Mouse (Mus musculus) testis, adult 10 weeks (tissue): Measurements from ENCODE around the gene Cst11. TPM values are rescaled to one million over a fixed set of nuclear protein-coding genes. Genes with fewer than 3 reads are reported as not detected.

ENCODE experiments used
- polyA plus RNA-seq: library from polyadenylated mRNA; stranded (reverse); fragments of 350-450 nt; fragmentation: Illumina TruSeq; extraction: RNeasy Lipid Tissue Mini Kit (QIAGEN cat#74804); gene quantifications from one replicate; pipeline ENCODE4 v1.2.3, GENCODE M21; 2014; ENCODE audit warnings: low read depth, low replicate concordance

Cst11 gene
- 0.56 TPM for polyA plus RNA-seq

DNA sequence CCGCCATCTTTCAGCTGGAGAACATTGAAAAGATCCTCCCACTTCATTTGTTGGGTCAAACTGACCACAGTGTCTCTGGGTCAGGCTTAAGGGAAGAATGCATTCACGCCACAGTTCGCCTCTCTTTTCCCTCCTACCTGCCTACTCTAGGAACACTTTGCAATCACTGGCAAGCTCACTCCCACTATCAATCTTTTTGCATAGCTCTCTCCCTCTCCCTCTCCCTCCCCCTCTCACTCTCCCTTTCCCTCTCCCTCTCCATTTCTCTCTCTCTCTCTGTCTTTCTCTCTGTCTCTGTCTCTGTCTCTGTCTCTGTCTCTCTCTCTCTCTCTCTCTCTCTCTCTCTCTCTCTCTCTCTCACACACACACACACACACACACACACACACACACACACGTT, at the start of gene Cst11:
Gene Cst11 (minus strand): TSS at position 101 of the 400 bp plus-strand sequence.

GRCm38 (mm10) chr2:148819909-148820308, 48.6 kb upstream of the Cst11 start, which contains the start of gene Cst13:
Gene Cst13 (plus strand): TSS chr2:148820081.

GRCm38 (mm10) chr2:148798485-148798884, 27.2 kb upstream of the Cst11 start, which contains the start of gene Cst8:
Gene Cst8 (plus strand): TSS chr2:148798785.

GRCm38 (mm10) chr2:148789142-148789541, 17.8 kb upstream of the Cst11 start, which contains the start of gene Cst12:
Gene Cst12 (plus strand): TSS chr2:148789361.

GRCm38 (mm10) chr2:148781709-148782108, 10.4 kb upstream of the Cst11 start, which contains the start of gene 8030411F24Rik:
Gene 8030411F24Rik (plus strand): TSS chr2:148782009.

GRCm38 (mm10) chr2:148750058-148750457, 21.2 kb downstream of the Cst11 start, which contains the start of gene Cstl1:
Gene Cstl1 (plus strand): TSS chr2:148750358.

DNA sequence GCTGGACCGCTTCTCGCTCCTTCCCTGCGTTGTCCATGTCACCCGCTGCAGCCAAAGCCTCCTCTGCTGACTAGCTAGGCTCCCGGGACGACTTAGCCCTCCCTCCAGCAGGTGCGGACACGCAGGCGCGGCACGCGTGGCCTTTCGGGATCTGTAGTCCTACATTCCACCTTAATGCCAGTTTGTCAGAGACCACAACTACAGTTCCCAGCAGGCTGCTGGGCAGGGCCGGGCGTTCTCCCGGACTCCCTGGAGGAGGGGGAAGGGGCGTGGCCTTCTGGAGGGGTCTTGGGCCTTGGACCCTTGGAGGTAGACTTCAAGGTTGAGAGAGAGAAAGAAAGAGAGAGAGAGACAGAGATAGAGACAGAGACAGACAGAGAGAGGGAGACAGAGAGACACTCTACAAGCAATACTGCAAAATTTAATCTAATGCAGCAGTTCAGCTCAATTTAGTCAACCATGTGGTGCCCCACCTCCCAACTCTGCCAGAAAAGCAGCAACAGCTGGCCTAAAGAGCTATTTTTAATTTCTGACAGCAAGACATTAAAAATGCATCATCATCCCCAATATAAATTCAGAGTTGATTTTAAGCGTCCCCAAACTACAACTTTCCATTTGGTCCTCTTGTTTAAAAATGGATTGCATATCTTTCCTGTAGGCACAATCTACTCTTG, 38.8 kb downstream of the Cst11 start, which contains the start of gene Napb:
Gene Napb (minus strand): TSS at position 141 of the 674 bp plus-strand sequence.

Other genes with a start within 250 kb of the Cst11 start
- gene Nxt1, start 98.9 kb downstream of the Cst11 start, polyA plus RNA-seq: 44.3 TPM
- gene Gzf1, start 90.5 kb downstream of the Cst11 start, polyA plus RNA-seq: 24.6 TPM
- 3.0 TPM for gene Napb, start 39.0 kb downstream of the Cst11 start, polyA plus RNA-seq
- gene Cstl1, start 21.1 kb downstream of the Cst11 start, polyA plus RNA-seq: 160 TPM
- gene 8030411F24Rik, start 10.5 kb upstream of the Cst11 start, polyA plus RNA-seq: 61.1 TPM
- 377 TPM for gene Cst12, start 17.9 kb upstream of the Cst11 start, polyA plus RNA-seq
- 1,021 TPM for gene Cst8, start 27.3 kb upstream of the Cst11 start, polyA plus RNA-seq
- gene Cst13, start 48.6 kb upstream of the Cst11 start, polyA plus RNA-seq: 338 TPM
- 758 TPM for gene Cst9, start 63.6 kb upstream of the Cst11 start, polyA plus RNA-seq
- 84.1 TPM for gene 9230104L09Rik, start 93.5 kb upstream of the Cst11 start, polyA plus RNA-seq
- 22.5 TPM for gene Cst3, start 104.2 kb upstream of the Cst11 start, polyA plus RNA-seq
- gene Gm1330, start 231.8 kb upstream of the Cst11 start, polyA plus RNA-seq: not detected
- 0.91 TPM for gene Gm10750, start 245.7 kb upstream of the Cst11 start, polyA plus RNA-seq